Mouse (Mus musculus) heart, adult 2 months (tissue): ENCODE measurements around the gene Kctd13. TPM values are rescaled to one million over a fixed set of nuclear protein-coding genes. Genes with fewer than 3 reads are reported as not detected.
"Not testable (repeated sequence)": the region's sequence is repeated elsewhere in the genome, so short reads cannot be mapped to it uniquely, and the experiment has no call there.

Source experiments
- DNase-seq, 2 experiments: peaks; one replicate each; pipeline ENCODE4 v3.0.0; 2021
- H3K27ac ChIP-seq: fragments of 200-600 bp; 2 replicates; pipeline ENCODE4 v1.8.1; 2022
- H3K27me3 ChIP-seq: fragments of 200-500 bp; 2 replicates; pipeline ENCODE4 v1.6.1; 2012; ENCODE audit warnings: mild to moderate bottlenecking, low read length, inconsistent platforms, mixed read lengths; ENCODE audit not compliant: control insufficient read depth, insufficient read depth
- H3K36me3 ChIP-seq: fragments of 200-500 bp; 2 replicates; pipeline ENCODE4 v1.6.1; 2012; ENCODE audit warnings: low read length, inconsistent platforms; ENCODE audit not compliant: control insufficient read depth, insufficient read depth
- H3K4me1 ChIP-seq: fragments of 200-500 bp; 2 replicates; pipeline ENCODE4 v1.6.1; 2011; ENCODE audit warnings: low read length; ENCODE audit not compliant: control insufficient read depth, insufficient read depth
- H3K4me3 ChIP-seq: fragments of 200-600 bp; 2 replicates; pipeline ENCODE4 v1.8.1; 2022
- H3K79me2 ChIP-seq: fragments of 200-500 bp; replicated peaks from 2 replicates; pipeline ENCODE4 v1.6.1; 2012; ENCODE audit warnings: mild to moderate bottlenecking, inconsistent platforms, low read length, moderate library complexity, mixed read lengths; ENCODE audit not compliant: control insufficient read depth, insufficient read depth
- H3K9ac ChIP-seq: fragments of 200-500 bp; 2 replicates; pipeline ENCODE4 v1.6.1; 2012; ENCODE audit warnings: low read depth, mild to moderate bottlenecking, control low read depth, inconsistent platforms, low read length, mixed read lengths
- CTCF ChIP-seq: fragments of 200-600 bp; IDR thresholded peaks from 2 replicates; pipeline ENCODE4 v1.8.1; 2022; ENCODE audit warnings: antibody characterized with exemption, mild to moderate bottlenecking, moderate library complexity
- EP300 ChIP-seq: fragments of 200-500 bp; IDR thresholded peaks from 2 replicates; pipeline ENCODE4 v1.6.1; 2011; ENCODE audit warnings: low read depth, low read length, control low read depth; ENCODE audit not compliant: insufficient read depth
- POLR2A ChIP-seq: fragments of 200-500 bp; IDR thresholded peaks from 2 replicates; pipeline ENCODE4 v1.6.1; 2011; ENCODE audit warnings: mild to moderate bottlenecking, low read depth, low read length, control low read depth; ENCODE audit not compliant: insufficient read depth
- WGBS: fragments of 180-500 bp; shearing (Covaris S2); methylation state at CpG from one replicate; pipeline ENCODE4 v1.1.7; 2018; 5-methylcytosine and 5-hydroxymethylcytosine counted together
- intact Hi-C: fragments of 180-260 bp; cut with DNase I; formaldehyde crosslinking; loops from one replicate; pipeline ENCODE4 v1.15.1; 2025
- polyA plus RNA-seq: library from polyadenylated mRNA; depleted of rRNA; stranded (reverse); fragments of >200 nt; gene quantifications from 2 replicates; pipeline ENCODE4 v1.2.3, GENCODE M21; 2012
- total RNA-seq, 2 experiments: library from RNA; stranded (reverse); gene quantifications; 2 replicates each; pipeline ENCODE4 v1.2.3; 2021

The Kctd13 gene
- total and polyA plus RNA-seq, 3 experiments = 6.7 to 13.7 (median 6.7) TPM

DNA sequence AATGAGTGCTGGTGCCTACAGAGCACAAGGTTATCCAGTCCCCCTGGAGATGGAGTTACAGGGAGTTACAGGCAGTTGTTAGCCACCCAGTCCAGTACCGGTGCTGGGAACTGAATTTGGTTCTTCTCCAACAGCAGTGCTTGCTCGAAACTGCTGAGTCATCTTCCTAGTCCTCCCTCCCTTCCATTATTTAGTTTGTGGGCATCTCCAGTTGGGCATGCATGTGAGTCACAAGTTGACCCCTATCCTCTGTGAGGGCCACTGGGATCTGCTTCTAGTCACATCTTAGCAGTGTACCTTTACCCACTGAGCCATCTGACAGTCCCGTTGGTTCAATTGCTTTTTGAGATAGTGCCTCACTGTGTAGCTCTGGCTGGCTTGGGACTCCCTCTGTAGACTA, 23.1 kb upstream of the Kctd13 start:
- Histone ChIP-seq H3K4me1 (no peaks in the 10 kb centered on the region), H3K4me3 (no peak overlapping the region), H3K36me3 (no peaks in the 10 kb centered on the region), H3K27ac (no peak overlapping the region), H3K27me3 (no peaks in the 10 kb centered on the region), H3K9ac (no peak overlapping the region), H3K79me2 (no peaks in the 10 kb centered on the region)
- TF ChIP-seq CTCF = no peak
- TF ChIP-seq POLR2A = no peak
- no peak for TF ChIP-seq EP300
- 53% methylated on average over 3 of the region's 3 CpGs for WGBS
- DNase-seq = no peak
- intact Hi-C loops = no loop called here

- H3K9ac ChIP-seq = no peak overlapping the region
- 76% methylated on average over 3 of the region's 3 CpGs for WGBS
- no peaks in the 10 kb centered on the region for H3K4me1 ChIP-seq
- H3K79me2 ChIP-seq = no peaks in the 10 kb centered on the region
- no peaks in the 10 kb centered on the region for H3K27me3 ChIP-seq
- no peaks in the 10 kb centered on the region for H3K36me3 ChIP-seq
- TF ChIP-seq EP300 (no peak), POLR2A (no peak), CTCF (no peak)
- intact Hi-C loops = no loop called here
- no peak overlapping the region for H3K27ac ChIP-seq
- no peak for DNase-seq
- H3K4me3 ChIP-seq = no peak overlapping the region
Observed at GRCm38 (mm10) chr7:126914844-126915243, 13.8 kb upstream of the Kctd13 start.

DNA sequence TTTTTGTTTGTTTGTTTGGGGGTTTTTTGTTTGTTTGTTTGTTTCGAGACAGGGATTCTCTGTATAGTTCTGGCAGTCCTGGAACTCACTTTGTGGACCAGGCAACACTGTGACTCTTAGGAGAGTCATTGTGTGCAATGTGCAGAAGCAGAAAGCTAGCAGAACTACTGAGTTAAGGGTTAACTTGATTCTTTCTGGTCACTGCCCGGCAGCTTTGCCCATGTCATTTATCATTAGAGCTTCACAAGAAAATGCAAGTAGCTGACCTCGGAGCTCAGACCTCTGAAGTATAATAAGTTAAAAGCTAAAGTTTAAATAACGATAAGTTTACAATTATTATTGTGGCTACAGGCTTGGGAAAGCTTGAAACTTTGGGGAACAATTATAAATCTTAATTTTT, 10.3 kb upstream of the Kctd13 start:
- H3K4me1 ChIP-seq, H3K4me3 ChIP-seq, H3K79me2 ChIP-seq, H3K27me3 ChIP-seq, DNase-seq, H3K27ac ChIP-seq, H3K9ac ChIP-seq, intact Hi-C loops, H3K36me3 ChIP-seq: not testable (repeated sequence)
- WGBS = 50% methylated on average over 4 of the region's 4 CpGs

DNA sequence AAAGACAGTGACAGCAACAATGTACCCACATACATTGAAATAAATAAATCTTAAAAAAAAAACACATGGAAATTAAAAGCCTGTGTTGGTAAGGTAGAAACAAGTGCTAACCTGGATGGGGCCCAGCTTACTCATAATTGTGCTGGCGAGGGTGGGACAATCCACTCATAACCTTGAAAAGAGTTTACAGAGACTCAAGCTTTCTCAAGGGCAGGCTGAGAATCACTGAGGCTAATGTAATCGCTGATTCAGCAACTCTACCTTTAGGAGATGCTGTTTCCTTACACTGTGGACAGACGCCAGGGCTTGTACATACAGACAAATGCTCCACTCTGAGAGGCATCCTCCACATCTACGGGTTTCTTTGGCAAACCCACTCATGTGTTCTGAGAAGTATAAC, 8.7 kb upstream of the Kctd13 start:
- intact Hi-C loops = no loop called here
- Histone ChIP-seq H3K27me3 (no peaks in the 10 kb centered on the region), H3K4me1 (no peaks in the 10 kb centered on the region), H3K4me3 (no peak overlapping the region), H3K79me2 (no peaks in the 10 kb centered on the region), H3K27ac (no peak overlapping the region), H3K9ac (no peak overlapping the region), H3K36me3 (no peaks in the 10 kb centered on the region)
- WGBS = 80% methylated on average over 4 of the region's 4 CpGs
- TF ChIP-seq POLR2A (no peak), EP300 (no peak), CTCF (no peak)
- DNase-seq = no peak

DNA sequence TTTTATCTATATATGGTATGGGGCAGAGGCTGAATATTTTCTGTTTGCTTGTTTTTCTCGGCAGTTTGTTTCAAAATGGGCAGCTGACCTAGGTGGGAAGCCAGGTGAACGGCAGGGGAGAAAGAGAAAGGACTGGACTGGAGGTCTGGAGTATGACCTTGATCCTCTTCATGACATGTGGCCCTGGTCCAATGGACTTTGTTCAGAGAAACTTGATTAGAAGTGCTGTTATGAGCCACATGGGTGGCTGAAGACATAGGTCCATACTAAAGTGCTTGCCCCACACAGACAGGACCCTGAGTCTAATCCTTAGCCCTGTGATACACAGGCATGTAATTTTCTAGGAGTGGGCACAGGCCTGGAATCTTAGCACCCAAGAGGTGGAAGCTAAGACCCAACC, 7.1 kb upstream of the Kctd13 start:
- Histone ChIP-seq H3K79me2 (no peaks in the 10 kb centered on the region), H3K36me3 (no peaks in the 10 kb centered on the region), H3K4me1 (no peaks in the 10 kb centered on the region), H3K27me3 (no peaks in the 10 kb centered on the region), H3K9ac (no peak overlapping the region), H3K4me3 (no peak overlapping the region), H3K27ac (no peak overlapping the region)
- WGBS = 80% methylated on average over 2 of the region's 2 CpGs
- no peak for TF ChIP-seq EP300
- intact Hi-C loops = no loop called here
- DNase-seq = no peak

DNA sequence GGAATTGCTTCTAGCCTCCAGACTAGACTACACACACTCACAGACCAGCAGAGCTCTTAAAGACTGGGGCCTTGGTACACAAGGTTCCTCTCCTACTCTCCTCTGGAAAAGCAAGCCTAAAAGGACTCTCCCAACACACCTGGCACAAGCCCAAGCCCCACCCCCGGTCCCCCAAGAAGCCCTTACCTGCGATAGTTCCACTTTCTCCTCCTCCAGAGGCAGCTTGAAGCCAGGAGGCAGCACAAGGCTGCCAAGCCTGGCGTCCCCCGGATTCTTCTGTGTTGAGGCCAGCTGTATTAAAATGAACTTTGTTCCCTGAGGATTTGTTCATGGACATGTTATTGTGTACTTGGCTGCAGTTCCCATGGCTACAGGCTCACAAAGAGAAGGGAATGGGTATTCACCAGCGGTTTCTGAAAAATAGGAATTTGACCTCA, 6.0 kb upstream of the Kctd13 start, which contains the start of gene Tmem219:
Tmem219 (minus strand) TSS at position 294 of the 437 bp plus-strand sequence.
- intact Hi-C loops = no loop called here
- H3K4me1 ChIP-seq = no peaks in the 10 kb centered on the region
- peak; percentile 67 to 73 for DNase-seq
- WGBS = 30% methylated on average over 5 of the region's 5 CpGs
- no peaks in the 10 kb centered on the region for H3K79me2 ChIP-seq
- H3K27ac ChIP-seq = peak within 1 kb of the TSS; percentile 27
- TF ChIP-seq CTCF (peak; percentile 18; the same call in 1 of the 2 replicates), POLR2A (no peak)
- H3K9ac ChIP-seq = no peak within 1 kb of the TSS
- H3K36me3 ChIP-seq = no peaks in the 10 kb centered on the region
- H3K27me3 ChIP-seq = no peaks in the 10 kb centered on the region
- H3K4me3 ChIP-seq = no peak within 1 kb of the TSS

DNA sequence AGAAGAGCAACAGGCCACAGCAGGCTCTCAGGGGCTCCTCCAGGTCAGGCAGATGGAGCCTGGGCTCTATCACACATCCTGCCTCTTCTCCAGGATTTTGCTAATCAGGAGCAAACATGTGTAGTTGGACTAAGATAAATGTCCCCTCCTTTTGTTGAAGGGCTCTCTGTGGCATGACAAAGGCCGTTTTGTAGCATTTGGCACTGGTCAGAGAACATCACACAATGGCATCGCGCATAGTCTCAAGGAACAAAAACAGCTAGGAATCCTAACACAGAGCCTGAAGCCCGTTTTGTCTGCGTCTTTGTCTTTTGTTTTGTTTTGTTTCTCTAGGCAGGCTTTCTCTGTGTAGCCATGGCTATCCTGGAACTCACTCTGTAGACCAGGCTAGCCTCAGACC, 4.7 kb upstream of the Kctd13 start:
- Histone ChIP-seq H3K27ac (no peak overlapping the region), H3K36me3 (no peaks in the 10 kb centered on the region), H3K4me3 (no peak overlapping the region), H3K9ac (no peak overlapping the region), H3K79me2 (no peaks in the 10 kb centered on the region), H3K27me3 (no peaks in the 10 kb centered on the region), H3K4me1 (no peaks in the 10 kb centered on the region)
- 51% methylated on average over 5 of the region's 5 CpGs for WGBS
- TF ChIP-seq CTCF = no peak
- no peak for TF ChIP-seq EP300
- intact Hi-C loops = no loop called here
- no peak for DNase-seq
